Mouse (Mus musculus): Measurements from ENCODE around the gene Nupr1.

DNA sequence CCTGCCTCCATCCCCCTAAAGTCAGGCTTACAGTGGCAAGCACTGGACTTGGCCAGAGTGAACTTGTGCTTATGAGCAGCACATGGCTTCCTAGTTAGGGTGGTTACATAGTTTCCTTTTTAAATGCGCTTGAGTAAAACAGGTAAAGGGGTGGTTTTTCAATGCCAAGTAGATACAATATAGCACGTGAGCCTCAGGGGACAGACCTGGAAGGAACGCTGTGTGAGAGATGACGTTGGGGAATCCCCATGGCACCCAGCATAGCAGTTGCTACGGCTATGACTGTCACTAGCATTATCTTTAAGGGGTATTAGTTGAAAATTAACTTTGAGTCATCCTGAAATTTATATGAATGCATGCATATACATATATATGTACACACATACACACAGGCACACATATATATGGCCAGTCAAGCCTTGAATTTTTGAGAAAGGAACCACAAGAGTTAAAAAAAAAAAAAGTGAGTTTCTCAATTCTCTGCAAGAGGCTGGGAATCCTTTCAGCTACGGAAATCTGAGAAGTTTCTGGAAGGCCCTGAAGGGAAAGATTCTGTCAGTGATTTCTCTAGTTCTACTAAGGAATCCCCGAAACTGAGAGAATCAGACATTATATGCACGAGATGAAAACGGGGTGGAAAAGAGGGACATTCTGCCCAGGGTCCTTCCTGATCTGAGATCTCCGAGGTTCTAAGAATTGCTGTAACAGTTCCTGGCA, 10.9 kb downstream of the Nupr1 start:
- no peak for TF ChIP-seq EP300 (IDR thresholded peaks at IDR 0.05; ENCODE audit: low read depth in 1 of 2, low read length in 2 of 2)
- no peak for TF ChIP-seq CHD2 (IDR thresholded peaks at IDR 0.05; ENCODE audit: low read length)
- TF ChIP-seq USF1 (IDR thresholded peaks at IDR 0.05; ENCODE audit: low read depth, low read length) = no peak
- TF ChIP-seq GATA1 (IDR thresholded peaks at IDR 0.05; ENCODE audit: low read depth, low read length) = no peak
- no peak for TF ChIP-seq CTCF (IDR thresholded peaks at IDR 0.05 in 2 of 3, conservative IDR thresholded peaks at IDR 0.05 in 1 of 3; ENCODE audit: control insufficient read depth in 1 of 3, insufficient read depth in 1 of 3, low read depth in 2 of 3, low read length in 3 of 3, poor library complexity in 1 of 3, severe bottlenecking in 1 of 3)
- TF ChIP-seq POLR2AphosphoS5 (IDR thresholded peaks at IDR 0.05; ENCODE audit: borderline replicate concordance, low read depth, low read length) = no peak
- no peak for TF ChIP-seq TCF12 (IDR thresholded peaks at IDR 0.05; ENCODE audit: low read depth, low read length)

Data from MEL (cell line).